Mouse (Mus musculus) small intestine, adult 2 months (tissue): ENCODE data around the gene Elp6.

Experiments
- CTCF ChIP-seq: fragments of 200-500 bp; IDR thresholded peaks from 2 replicates; pipeline ENCODE4 v1.5.1; 2012; ENCODE audit warnings: low read depth, mild to moderate bottlenecking, control low read depth, inconsistent platforms, low read length, moderate library complexity, mixed read lengths; ENCODE audit not compliant: insufficient replicate concordance, insufficient read length; ENCODE audit errors: extremely low read depth
- POLR2A ChIP-seq: fragments of 200-500 bp; IDR thresholded peaks from 2 replicates; pipeline ENCODE4 v1.6.1; 2012; ENCODE audit warnings: low read depth, mild to moderate bottlenecking, control low read depth, inconsistent platforms, low read length, moderate library complexity

GRCm38 (mm10) chr9:110340037-110340750 is 35.2 kb downstream of the Elp6 start:
- TF ChIP-seq CTCF, result no peak
- TF ChIP-seq POLR2A, result no peak
